Mouse (Mus musculus) liver (tissue): Measurements from ENCODE around the gene Abtb1.

ENCODE experiments used
- DNase-seq: peaks from one replicate; pipeline ENCODE4 v3.0.0-alpha.2; 2020; ENCODE audit warnings: mixed read lengths

The Abtb1 gene

DNA sequence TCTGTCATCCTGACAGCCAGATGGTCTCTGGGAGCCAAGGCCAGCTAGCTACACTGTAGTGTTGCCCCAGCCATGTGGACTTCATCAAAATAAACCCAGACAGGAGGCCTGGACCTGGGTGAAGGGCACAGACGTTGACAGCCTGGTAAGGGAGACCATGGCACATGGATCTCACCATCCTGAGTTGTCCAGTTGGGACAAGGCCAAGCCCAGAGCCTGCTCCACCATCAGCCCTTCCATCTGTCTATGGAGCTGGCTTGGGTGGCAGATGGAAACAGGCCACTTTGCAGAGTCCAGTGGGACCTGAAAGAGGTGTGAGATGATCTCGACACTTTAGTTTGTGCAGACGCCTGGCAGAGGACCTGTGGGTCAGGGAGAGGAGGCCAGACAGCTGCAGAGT lies 41.0 kb downstream of the Abtb1 start:
- no peak for DNase-seq

DNA sequence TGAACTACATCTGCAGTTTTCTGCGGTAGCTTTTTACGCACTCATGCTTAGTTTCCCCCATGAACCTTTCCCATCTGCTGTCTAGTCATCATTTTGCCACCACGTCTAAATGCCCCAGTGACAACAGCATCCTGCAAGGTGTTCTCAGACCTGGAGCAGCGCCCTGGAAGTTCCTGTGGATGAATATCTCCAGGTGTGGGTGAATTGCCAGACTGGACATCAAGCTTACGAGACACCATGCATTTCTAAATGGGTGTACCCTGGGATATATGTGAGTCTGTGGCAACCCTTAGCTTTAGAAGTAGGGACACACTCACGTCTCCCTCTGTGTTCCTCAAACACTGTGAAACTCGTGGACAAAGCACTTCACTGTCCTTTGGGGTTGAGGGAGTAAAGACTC lies 41.6 kb downstream of the Abtb1 start:
- no peak for DNase-seq

DNA sequence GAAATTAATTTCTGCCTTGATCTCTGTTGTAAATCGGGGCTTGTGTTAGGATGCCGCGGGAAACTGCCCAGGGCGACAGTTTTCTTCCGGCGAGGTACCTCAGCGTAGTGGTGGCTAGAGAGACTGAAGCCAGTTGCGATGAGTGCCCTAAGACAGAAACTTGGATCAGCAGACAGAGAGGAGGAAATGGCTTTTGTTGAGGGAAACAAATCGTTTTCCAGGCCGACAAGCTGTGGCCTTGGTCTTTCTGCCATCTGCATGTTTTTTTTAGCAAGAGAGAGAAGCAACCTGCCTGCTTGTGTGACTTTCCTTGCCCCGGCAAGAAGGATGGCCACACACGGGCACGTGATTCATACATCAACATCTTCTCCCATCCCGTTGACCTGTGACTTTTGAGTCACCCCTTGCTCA lies 47.2 kb downstream of the Abtb1 start:
- DNase-seq = no peak

DNA sequence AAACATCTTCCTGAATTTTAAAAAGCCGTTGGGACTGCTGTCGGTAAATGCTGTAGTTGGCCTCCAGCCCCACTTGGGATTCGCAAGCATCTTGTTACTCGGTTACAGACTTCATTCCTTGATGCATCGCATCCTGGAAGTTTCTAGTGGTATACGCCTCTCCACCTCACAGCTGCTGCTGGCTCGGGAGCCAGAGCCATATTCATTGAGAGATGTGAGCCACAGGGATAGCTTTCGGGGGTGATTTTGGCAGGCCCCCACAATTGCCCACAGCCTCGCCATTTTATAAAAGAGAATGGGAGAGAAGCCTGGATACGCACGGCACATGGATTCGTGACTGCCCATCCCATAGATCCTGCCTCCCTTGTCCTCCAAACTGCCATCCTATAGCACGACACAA lies 47.9 kb downstream of the Abtb1 start:
- DNase-seq = no peak

DNA sequence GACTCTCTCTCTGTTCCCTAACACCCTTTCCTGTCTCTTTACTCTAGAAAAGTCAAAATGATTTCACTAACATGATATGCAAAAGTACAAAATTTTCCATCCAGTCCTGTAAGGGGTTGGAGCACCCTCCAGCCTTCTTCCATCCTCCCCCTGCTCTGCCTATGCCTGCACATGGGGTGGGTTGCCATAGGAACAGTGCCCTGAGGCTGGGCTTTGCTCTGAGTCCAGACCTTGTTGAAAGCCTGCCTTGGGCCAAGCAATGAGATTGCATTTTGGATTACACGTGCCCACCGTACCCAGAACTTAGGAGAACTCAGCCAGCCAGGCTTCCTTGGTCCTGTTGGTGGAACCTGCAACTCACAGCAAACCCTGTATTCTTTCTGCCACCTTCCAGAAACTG lies 48.5 kb downstream of the Abtb1 start:
- DNase-seq = no peak

DNA sequence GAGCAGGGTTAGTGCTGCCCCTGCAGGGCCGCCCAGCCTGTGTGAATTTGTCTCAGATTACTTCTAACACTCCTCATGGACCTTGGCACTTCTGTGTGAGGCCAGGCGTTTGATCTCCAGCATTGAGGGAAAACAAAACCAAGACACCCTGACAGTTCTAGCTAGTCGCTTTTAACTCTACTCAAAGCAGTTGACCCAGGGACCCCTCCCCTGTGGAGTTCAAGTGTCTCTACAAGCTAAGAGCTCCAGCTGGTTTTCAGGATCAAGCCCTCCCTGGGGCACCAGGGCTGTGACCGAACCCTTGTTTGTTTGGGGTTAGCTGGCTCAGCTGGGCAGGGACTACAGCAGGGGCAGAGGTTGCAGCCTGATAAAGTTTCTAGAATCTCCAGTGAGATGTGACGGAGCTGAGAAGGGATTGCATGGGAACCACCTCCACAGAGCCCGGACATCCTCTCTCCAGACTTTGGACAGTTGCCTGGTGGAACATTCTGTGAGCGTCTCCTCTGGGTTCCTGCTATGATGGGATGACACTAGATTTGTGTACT lies 49.6 kb downstream of the Abtb1 start:
- DNase-seq = no peak

DNA sequence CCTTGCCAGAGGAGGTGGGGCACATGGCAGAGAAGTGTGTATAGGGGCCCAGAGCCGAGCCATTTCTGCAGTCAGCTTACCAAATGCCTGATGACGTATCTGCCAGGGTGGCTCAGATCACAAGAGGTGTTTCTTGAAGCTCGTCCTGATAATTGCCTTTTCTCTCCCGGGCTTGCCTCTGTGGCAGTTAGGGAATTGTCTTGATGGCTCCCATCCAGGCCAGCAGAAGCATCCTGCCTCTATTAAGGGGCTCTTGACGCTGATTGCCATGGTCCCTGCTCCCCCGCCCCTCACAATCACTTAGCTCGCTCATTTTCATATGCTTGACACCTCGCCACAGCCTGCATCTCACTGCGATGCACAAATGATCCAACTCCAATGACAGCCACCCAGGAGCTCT lies 50.5 kb downstream of the Abtb1 start:
- no peak for DNase-seq

DNA sequence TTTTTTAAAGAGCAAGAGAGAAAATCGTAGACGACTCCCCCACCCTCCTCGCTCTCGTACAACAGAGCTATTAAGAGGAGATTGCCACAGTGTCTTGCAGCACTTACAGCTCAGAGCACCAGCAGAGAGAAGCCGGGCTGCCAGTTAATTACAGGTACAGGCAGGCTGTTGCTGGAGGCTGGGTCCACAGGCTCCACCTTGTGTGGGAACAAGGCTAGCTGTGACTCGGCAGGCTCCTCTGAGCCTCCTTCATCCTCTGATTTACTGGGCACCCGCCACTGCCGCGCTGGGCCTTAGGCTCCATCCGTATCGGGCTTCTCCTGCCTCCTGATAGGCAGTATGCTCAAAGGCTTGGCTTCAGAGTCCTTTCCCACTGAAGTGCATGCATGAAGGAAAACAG lies 53.6 kb downstream of the Abtb1 start:
- no peak for DNase-seq

DNA sequence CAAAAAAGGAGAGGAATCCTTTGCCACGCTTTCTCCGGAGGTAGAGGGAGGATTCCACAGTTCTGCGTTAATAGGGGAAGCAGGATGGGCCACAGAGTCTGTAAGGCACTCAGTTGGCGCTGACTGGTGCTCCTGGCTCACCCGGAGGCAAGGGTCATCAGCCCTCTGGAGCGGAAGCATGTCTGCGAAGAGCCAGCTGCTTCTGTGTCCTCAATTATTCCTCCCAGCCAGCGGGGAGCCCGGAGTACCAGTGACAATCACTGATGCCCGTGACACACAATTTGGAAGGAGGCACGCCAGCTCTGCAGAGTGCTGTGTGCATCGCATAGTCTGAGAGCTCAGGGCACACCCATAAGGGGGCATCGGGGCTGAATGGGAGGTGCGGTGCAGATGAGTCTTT lies 54.3 kb downstream of the Abtb1 start:
- DNase-seq = peak; percentile 22

DNA sequence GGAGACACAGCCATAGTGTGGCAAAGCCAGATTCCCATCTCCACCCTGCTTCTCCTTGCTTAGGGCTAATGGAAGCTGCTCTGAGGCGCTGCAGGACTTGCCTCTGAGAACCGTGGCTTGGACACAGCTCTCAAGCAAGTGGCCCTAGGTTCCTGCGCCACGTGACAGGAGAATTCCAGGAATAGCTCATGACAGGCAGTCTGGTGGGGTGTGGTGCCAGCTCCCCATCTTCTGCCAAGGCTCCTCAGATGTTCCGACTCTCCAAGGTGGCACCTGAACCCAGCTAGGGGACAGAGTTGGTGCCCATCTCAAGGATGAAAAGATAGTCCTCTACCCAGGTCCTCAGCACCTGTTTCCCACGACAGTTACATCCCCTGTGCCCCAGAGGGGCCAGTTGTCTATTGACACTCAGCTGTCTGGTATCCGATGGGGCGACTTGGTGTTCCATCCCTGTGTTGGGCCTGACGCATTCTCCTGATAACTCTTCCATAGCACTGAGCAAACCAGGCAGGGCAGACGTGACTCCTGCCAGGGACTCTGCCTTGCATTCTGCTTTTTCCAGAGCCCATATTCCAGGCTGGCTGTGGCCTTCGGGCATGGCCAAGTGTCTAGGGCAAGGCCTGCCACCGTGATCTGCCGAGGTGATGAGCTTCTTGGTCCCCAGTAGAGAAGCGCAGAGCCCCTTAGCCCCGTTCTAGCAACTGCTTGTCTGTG lies 54.9 kb downstream of the Abtb1 start:
- no peak for DNase-seq
